Mouse (Mus musculus) embryonic facial prominence, embryonic 15.5 days (tissue): ENCODE data around the gene Adam21. TPM values are rescaled to one million over a fixed set of nuclear protein-coding genes. Genes with fewer than 3 reads are reported as not detected.

ENCODE experiments used
- ATAC-seq: fragments of 200-750 bp; cut with Nextera tagmentation; 2 replicates; pipeline ENCODE4 v1.8.0; 2017; ENCODE audit warnings: low read depth, moderate TSS enrichment; ENCODE audit not compliant: insufficient number of reproducible peaks, low FRiP score, low TSS enrichment
- H3K27ac ChIP-seq: fragments of 300-500 bp; sonication (generic); replicated peaks from 2 replicates; pipeline ENCODE4 v1.5.1; 2015; ENCODE audit warnings: mild to moderate bottlenecking, inconsistent platforms
- H3K27me3 ChIP-seq: fragments of 300-500 bp; sonication (generic); 2 replicates; pipeline ENCODE4 v1.6.1; 2015; ENCODE audit warnings: inconsistent platforms
- H3K36me3 ChIP-seq: fragments of 300-500 bp; sonication (generic); 2 replicates; pipeline ENCODE4 v1.6.1; 2015; ENCODE audit warnings: mild to moderate bottlenecking, inconsistent platforms
- H3K4me1 ChIP-seq: fragments of 300-500 bp; sonication (generic); 2 replicates; pipeline ENCODE4 v1.6.1; 2015; ENCODE audit warnings: inconsistent platforms
- H3K4me2 ChIP-seq: fragments of 300-500 bp; sonication (generic); replicated peaks from 2 replicates; pipeline ENCODE4 v1.6.1; 2015; ENCODE audit warnings: mild to moderate bottlenecking, inconsistent platforms
- H3K4me3 ChIP-seq: fragments of 300-500 bp; sonication (generic); replicated peaks from 2 replicates; pipeline ENCODE4 v1.5.1; 2015; ENCODE audit warnings: mild to moderate bottlenecking, inconsistent platforms
- H3K9ac ChIP-seq: fragments of 300-500 bp; sonication (generic); 2 replicates; pipeline ENCODE4 v1.6.1; 2015; ENCODE audit warnings: inconsistent platforms
- H3K9me3 ChIP-seq: fragments of 300-500 bp; sonication (generic); replicated peaks from 2 replicates; pipeline ENCODE4 v1.6.1; 2016; ENCODE audit warnings: inconsistent platforms
- WGBS: fragments of 180-500 bp; shearing (Covaris S2); methylation state at CpG from one replicate; pipeline ENCODE4 v1.1.7; 2015; 5-methylcytosine and 5-hydroxymethylcytosine counted together
- polyA plus RNA-seq: library from polyadenylated mRNA; unstranded; fragments of >200 nt; fragmentation: Nextera tagmentation; extraction: Ambion mirVana; gene quantifications from 2 replicates; pipeline ENCODE4 v1.2.1, GENCODE M21; 2015

The Adam21 gene
- polyA plus RNA-seq: 0.25 and 0.49 TPM in 2 replicates

- no peak for ATAC-seq
- WGBS: 84% methylated on average over 1 of the region's 1 CpGs
Observed at GRCm38 (mm10) chr12:81568374-81568773, at the start of gene Adam21. Adam21 (minus strand) TSS chr12:81568474.

GRCm38 (mm10) chr12:81616980-81617379 lies 48.7 kb upstream of the Adam21 start:
- 74% methylated on average over 7 of the region's 7 CpGs for WGBS
- Histone ChIP-seq H3K27me3 (no peaks in the 10 kb centered on the region), H3K36me3 (no peaks in the 10 kb centered on the region), H3K4me3 (no peak overlapping the region), H3K4me2 (no peak overlapping the region), H3K4me1 (no peaks in the 10 kb centered on the region), H3K9ac (no peak overlapping the region), H3K27ac (no peak overlapping the region), H3K9me3 (no peaks in the 10 kb centered on the region)
- ATAC-seq: no peak

More at GRCm38 (mm10) chr12:81568374-81568773, at the start of gene Adam21:
- Histone ChIP-seq H3K4me2 (no peak within 1 kb of the TSS), H3K9ac (no peak within 1 kb of the TSS), H3K36me3 (peaks cover 15% of the 10 kb centered on the region), H3K27ac (no peak within 1 kb of the TSS), H3K4me3 (no peak within 1 kb of the TSS), H3K4me1 (no peaks in the 10 kb centered on the region), H3K27me3 (no peaks in the 10 kb centered on the region), H3K9me3 (no peaks in the 10 kb centered on the region)

- no peaks in the 10 kb centered on the region for H3K9me3 ChIP-seq
- WGBS: 72% methylated on average over 6 of the region's 6 CpGs
- no peak for ATAC-seq
Observed at GRCm38 (mm10) chr12:81615807-81616206, 47.5 kb upstream of the Adam21 start.

GRCm38 (mm10) chr12:81609445-81609844 lies 41.2 kb upstream of the Adam21 start:
- no peak overlapping the region for H3K9ac ChIP-seq
- H3K36me3 ChIP-seq: no peaks in the 10 kb centered on the region
- H3K9me3 ChIP-seq: no peaks in the 10 kb centered on the region
- H3K4me1 ChIP-seq: no peaks in the 10 kb centered on the region
- no peak overlapping the region for H3K27ac ChIP-seq
- no peak overlapping the region for H3K4me3 ChIP-seq
- ATAC-seq: no peak
- H3K27me3 ChIP-seq: no peaks in the 10 kb centered on the region
- no peak overlapping the region for H3K4me2 ChIP-seq

More at GRCm38 (mm10) chr12:81615807-81616206, 47.5 kb upstream of the Adam21 start:
- Histone ChIP-seq H3K4me1 (no peaks in the 10 kb centered on the region), H3K4me3 (no peak overlapping the region), H3K36me3 (no peaks in the 10 kb centered on the region), H3K9ac (no peak overlapping the region), H3K27ac (no peak overlapping the region), H3K4me2 (no peak overlapping the region), H3K27me3 (no peaks in the 10 kb centered on the region)

- Histone ChIP-seq H3K36me3 (no peaks in the 10 kb centered on the region), H3K4me3 (no peak overlapping the region), H3K9ac (no peak overlapping the region), H3K9me3 (no peaks in the 10 kb centered on the region), H3K27me3 (no peaks in the 10 kb centered on the region), H3K4me1 (no peaks in the 10 kb centered on the region), H3K4me2 (no peak overlapping the region), H3K27ac (no peak overlapping the region)
- ATAC-seq: no peak
- WGBS: 47% methylated on average over 5 of the region's 5 CpGs
Observed at GRCm38 (mm10) chr12:81604995-81605784, 36.9 kb upstream of the Adam21 start.

- Histone ChIP-seq H3K4me2 (no peak overlapping the region), H3K27me3 (no peaks in the 10 kb centered on the region), H3K27ac (no peak overlapping the region), H3K4me1 (0 out of 2 replicates have a peak, but pooled peaks cover 8% of the 10 kb centered on the region), H3K9me3 (no peaks in the 10 kb centered on the region), H3K9ac (no peak overlapping the region), H3K36me3 (no peaks in the 10 kb centered on the region), H3K4me3 (no peak overlapping the region)
- 82% methylated on average over 8 of the region's 8 CpGs for WGBS
- ATAC-seq: no peak
Observed at GRCm38 (mm10) chr12:81596547-81597262, 28.4 kb upstream of the Adam21 start.

GRCm38 (mm10) chr12:81594902-81595671 lies 26.8 kb upstream of the Adam21 start, which contains the start of gene Med6:
Med6 (minus strand) TSS chr12:81595008.
- Histone ChIP-seq H3K27me3 (no peaks in the 10 kb centered on the region), H3K27ac (peak within 1 kb of the TSS; percentile 39; the same call in 1 of the 2 replicates), H3K36me3 (peaks cover 8% of the 10 kb centered on the region), H3K4me2 (peak within 1 kb of the TSS; percentile 60), H3K9me3 (no peaks in the 10 kb centered on the region), H3K4me3 (peak within 1 kb of the TSS; percentile 74), H3K9ac (peak within 1 kb of the TSS; percentile 45), H3K4me1 (0 out of 2 replicates have a peak, but pooled peaks cover 8% of the 10 kb centered on the region)
- ATAC-seq: peak; percentile 98
- WGBS: 3% methylated on average over 36 of the region's 36 CpGs

- Histone ChIP-seq H3K9ac (no peak overlapping the region), H3K4me3 (no peak overlapping the region), H3K36me3 (peaks cover 13% of the 10 kb centered on the region), H3K27ac (no peak overlapping the region), H3K4me1 (no peaks in the 10 kb centered on the region), H3K27me3 (no peaks in the 10 kb centered on the region), H3K4me2 (no peak overlapping the region), H3K9me3 (no peaks in the 10 kb centered on the region)
- no peak for ATAC-seq
- 89% methylated on average over 5 of the region's 5 CpGs for WGBS
Observed at GRCm38 (mm10) chr12:81567931-81568330, 343 bp downstream of the Adam21 start.

GRCm38 (mm10) chr12:81564173-81564572 lies 4.1 kb downstream of the Adam21 start:
- H3K27me3 ChIP-seq: no peaks in the 10 kb centered on the region
- ATAC-seq: no peak
- no peak overlapping the region for H3K4me3 ChIP-seq
- no peak overlapping the region for H3K4me2 ChIP-seq
- no peaks in the 10 kb centered on the region for H3K9me3 ChIP-seq
- H3K27ac ChIP-seq: no peak overlapping the region
- H3K4me1 ChIP-seq: no peaks in the 10 kb centered on the region
- no peaks in the 10 kb centered on the region for H3K36me3 ChIP-seq
- WGBS: 96% methylated on average over 3 of the region's 3 CpGs
- no peak overlapping the region for H3K9ac ChIP-seq

GRCm38 (mm10) chr12:81549286-81549685 lies 19.0 kb downstream of the Adam21 start:
- H3K27me3 ChIP-seq: no peaks in the 10 kb centered on the region
- H3K9me3 ChIP-seq: no peaks in the 10 kb centered on the region
- H3K4me2 ChIP-seq: no peak overlapping the region
- no peaks in the 10 kb centered on the region for H3K36me3 ChIP-seq
- no peak overlapping the region for H3K27ac ChIP-seq
- no peak overlapping the region for H3K4me3 ChIP-seq
- WGBS: 78% methylated on average over 3 of the region's 3 CpGs
- no peak for ATAC-seq
- no peak overlapping the region for H3K9ac ChIP-seq
- H3K4me1 ChIP-seq: no peaks in the 10 kb centered on the region

- Histone ChIP-seq H3K9me3 (no peaks in the 10 kb centered on the region), H3K27ac (no peak overlapping the region), H3K4me3 (no peak overlapping the region), H3K9ac (no peak overlapping the region), H3K36me3 (no peaks in the 10 kb centered on the region), H3K4me1 (no peaks in the 10 kb centered on the region), H3K27me3 (no peaks in the 10 kb centered on the region), H3K4me2 (no peak overlapping the region)
- ATAC-seq: no peak
- WGBS: 68% methylated on average over 4 of the region's 4 CpGs
Observed at GRCm38 (mm10) chr12:81547163-81547562, 21.1 kb downstream of the Adam21 start.
